Mouse (Mus musculus) olfactory bulb, adult 2 months (tissue): ENCODE results near the gene Plp2. TPM values are rescaled to one million over a fixed set of nuclear protein-coding genes. Genes with fewer than 3 reads are reported as not detected.
A peak's percentile ranks its signal among the peaks of the same experiment; 100 is the strongest.

ENCODE experiments used
- H3K27ac ChIP-seq: fragments of 200-500 bp; 2 replicates; pipeline ENCODE4 v1.5.1; 2012; ENCODE audit warnings: low read depth, low read length; ENCODE audit not compliant: insufficient read depth
- H3K4me1 ChIP-seq: fragments of 200-500 bp; 2 replicates; pipeline ENCODE4 v1.6.1; 2012; ENCODE audit warnings: low read length; ENCODE audit not compliant: control insufficient read depth, insufficient read depth
- H3K4me3 ChIP-seq: fragments of 200-500 bp; 2 replicates; pipeline ENCODE4 v1.5.1; 2012; ENCODE audit warnings: mild to moderate bottlenecking, low read depth, low read length, moderate library complexity; ENCODE audit not compliant: insufficient read depth
- CTCF ChIP-seq: fragments of 200-500 bp; IDR thresholded peaks from 2 replicates; pipeline ENCODE4 v1.5.1; 2012; ENCODE audit warnings: low read depth, mild to moderate bottlenecking, low read length, moderate library complexity; ENCODE audit not compliant: insufficient read depth
- POLR2A ChIP-seq: fragments of 200-500 bp; IDR thresholded peaks from 2 replicates; pipeline ENCODE4 v1.6.1; 2012; ENCODE audit warnings: mild to moderate bottlenecking, low read depth, low read length, moderate library complexity; ENCODE audit not compliant: insufficient read depth
- WGBS: fragments of 180-500 bp; shearing (Covaris S2); methylation state at CpG from one replicate; pipeline ENCODE4 v1.1.7; 2018; 5-methylcytosine and 5-hydroxymethylcytosine counted together
- polyA plus RNA-seq: library from polyadenylated mRNA; stranded (reverse); fragments of >200 nt; gene quantifications from 2 replicates; pipeline ENCODE4 v1.2.4, GENCODE M21; 2012; ENCODE audit warnings: low replicate concordance; ENCODE audit not compliant: missing spikeins, insufficient read depth, insufficient read length

Gene Plp2
- polyA plus RNA-seq, 1 experiment: not detected

DNA sequence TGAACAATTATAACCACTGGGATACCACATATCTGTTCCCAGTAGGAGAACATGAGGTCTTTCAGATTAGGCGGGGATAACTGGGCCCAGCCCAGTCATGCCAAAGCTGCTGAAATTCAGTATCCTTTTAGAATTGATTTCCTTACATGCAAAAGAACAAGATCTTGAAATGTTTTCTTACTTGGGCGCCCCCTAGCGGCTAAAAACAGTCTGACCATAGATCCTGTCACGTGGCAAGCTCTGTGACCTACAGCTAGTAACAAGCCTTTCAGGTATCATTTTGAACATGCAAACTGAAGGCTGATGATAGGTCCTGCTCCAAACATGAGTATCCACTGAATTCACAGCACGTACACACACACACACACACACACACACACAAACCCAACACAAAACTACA, 25.8 kb downstream of the Plp2 start:
- Histone ChIP-seq H3K4me1 (peaks cover 23% of the 10 kb centered on the region), H3K27ac (no peak overlapping the region), H3K4me3 (no peak overlapping the region)
- WGBS: 13% methylated on average over 5 of the region's 5 CpGs
- TF ChIP-seq CTCF (no peak), POLR2A (no peak)

DNA sequence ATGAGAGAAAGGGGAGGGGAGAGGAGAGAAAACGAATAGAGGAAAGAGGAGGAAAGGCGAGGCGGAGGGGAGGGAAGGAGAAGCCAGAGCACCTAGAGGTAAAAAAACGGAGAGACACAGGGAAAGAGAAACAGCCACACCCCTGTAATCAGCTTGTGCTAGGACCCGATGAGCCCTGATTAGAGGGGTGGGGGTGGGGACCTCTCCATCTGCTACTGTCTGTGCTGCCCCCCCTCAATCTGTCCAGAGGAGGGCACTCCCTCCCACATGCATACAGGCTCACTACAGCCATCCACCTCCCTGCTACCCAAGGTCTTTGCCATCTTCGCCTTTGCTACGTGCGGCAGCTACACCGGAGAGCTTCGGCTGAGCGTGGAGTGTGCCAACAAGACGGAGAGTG, 30.4 kb downstream of the Plp2 start:
- TF ChIP-seq CTCF (no peak), POLR2A (no peak)
- Histone ChIP-seq H3K4me3 (peak overlapping the region; percentile 29), H3K27ac (no peak overlapping the region), H3K4me1 (peaks cover 23% of the 10 kb centered on the region)
- WGBS: 37% methylated on average over 12 of the region's 12 CpGs

DNA sequence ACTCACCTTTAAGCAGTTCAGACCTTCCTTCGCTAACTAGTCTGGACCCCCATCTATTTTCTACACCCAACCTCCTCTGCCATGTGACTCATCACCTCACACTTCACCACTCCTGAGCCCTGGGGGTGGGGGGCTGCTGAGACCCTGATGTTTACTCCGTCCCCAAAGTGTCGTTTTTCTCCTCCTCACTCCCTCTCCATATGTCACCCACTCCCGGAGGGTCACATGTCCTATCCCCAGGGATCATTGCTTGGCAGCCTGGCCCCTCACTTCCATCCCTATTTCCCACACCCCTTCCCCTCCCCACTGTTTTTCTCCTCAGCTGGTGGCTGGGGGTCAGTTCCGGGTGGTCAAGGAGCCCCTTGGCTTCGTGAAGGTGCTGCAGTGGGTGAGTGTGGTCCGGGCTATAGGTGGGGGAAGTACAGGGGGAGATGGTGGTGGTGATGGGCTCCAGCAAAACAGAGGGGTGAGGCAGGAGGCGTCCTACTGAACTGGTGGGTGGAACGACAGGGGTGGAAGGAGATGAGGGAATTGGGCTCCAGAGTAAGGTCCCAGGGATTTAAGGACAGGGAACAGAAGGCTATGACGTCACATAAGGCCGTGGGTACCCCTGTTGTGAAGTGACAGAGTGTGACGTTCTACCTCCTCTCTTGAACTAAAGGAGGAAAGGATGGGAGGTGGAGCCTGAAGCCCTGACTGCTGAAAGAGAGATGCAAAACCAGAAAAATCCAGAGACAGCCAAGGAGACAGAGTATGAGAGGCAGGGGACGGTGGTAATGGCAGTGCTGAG, 31.5 kb downstream of the Plp2 start:
- H3K4me1 ChIP-seq: peaks cover 27% of the 10 kb centered on the region
- TF ChIP-seq CTCF (no peak), POLR2A (no peak)
- WGBS: 23% methylated on average over 13 of the region's 13 CpGs

DNA sequence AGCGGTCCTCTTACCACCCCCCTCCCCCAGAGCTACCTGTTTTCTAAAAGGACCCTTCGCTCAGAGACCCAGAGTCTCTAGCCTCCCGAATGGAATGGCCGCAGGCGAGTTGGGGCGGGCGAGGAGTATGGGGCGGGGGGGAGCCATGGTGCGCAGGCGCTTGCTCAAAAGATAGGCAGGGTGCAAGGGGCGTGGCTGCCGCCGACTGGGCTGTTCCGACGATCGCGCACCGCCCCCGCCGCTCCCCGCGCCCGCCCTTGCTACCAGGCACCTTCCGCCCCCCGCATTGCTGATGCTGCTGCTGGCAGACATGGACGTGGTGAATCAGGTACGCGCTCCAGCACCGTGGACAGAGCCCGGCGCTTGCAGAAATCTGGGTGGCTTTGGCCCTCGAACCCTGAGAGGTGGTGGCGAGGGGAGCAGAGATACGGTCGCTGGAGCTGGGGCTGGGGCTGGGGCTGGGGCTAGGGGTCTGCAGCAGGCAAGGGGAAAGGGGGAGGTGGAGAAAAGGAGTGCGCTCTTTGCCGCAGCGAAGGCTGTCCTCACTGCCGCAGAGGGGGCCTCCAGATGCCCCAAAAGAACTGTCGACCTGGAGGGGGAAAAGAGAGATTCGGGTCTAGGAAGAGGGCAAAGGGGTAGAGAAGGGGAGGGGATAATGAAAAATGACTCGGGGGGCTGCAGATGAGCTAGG, 32.6 kb downstream of the Plp2 start, which contains the start of gene Syp:
Gene Syp (plus strand): TSS at position 71 of the 691 bp plus-strand sequence.
- H3K4me1 ChIP-seq: peaks cover 25% of the 10 kb centered on the region
- WGBS: 21% methylated on average over 42 of the region's 42 CpGs
- TF ChIP-seq POLR2A (no peak; the same call in 1 of the 2 replicates), CTCF (no peak)
- peak within 1 kb of the TSS; percentile 68 for H3K4me3 ChIP-seq
- peak within 1 kb of the TSS; percentile 77; the same call in 1 of the 2 replicates for H3K27ac ChIP-seq

More for the DNA sequence above, 31.5 kb downstream of the Plp2 start:
- Histone ChIP-seq H3K4me3 (peak overlapping the region; percentile 68), H3K27ac (peak overlapping the region; percentile 77)

- H3K27ac ChIP-seq: peak overlapping the region; percentile 20
- H3K4me3 ChIP-seq: no peak overlapping the region
- WGBS: 49% methylated on average over 3 of the region's 3 CpGs
- H3K4me1 ChIP-seq: peaks cover 17% of the 10 kb centered on the region
- TF ChIP-seq POLR2A (no peak), CTCF (no peak)
These were observed 36.1 kb downstream of the Plp2 start for GRCm38 (mm10) chrX:7635101-7635500.

GRCm38 (mm10) chrX:7632560-7632959, 38.6 kb downstream of the Plp2 start:
- TF ChIP-seq POLR2A: no peak

More at GRCm38 (mm10) chrX:7632560-7632959, 38.6 kb downstream of the Plp2 start:
- Histone ChIP-seq H3K4me1 (peaks cover 12% of the 10 kb centered on the region), H3K4me3 (no peak overlapping the region), H3K27ac (no peak overlapping the region)
- WGBS: 88% methylated on average over 6 of the region's 6 CpGs

Other genes with a start within 250 kb of the Plp2 start
- not detected in 2 replicates for gene Foxp3, start 97.7 kb downstream of the Plp2 start, polyA plus RNA-seq
- gene Ppp1r3f, start 97.1 kb downstream of the Plp2 start, polyA plus RNA-seq: not detected in 2 replicates
- not detected in 2 replicates for gene Ccdc22, start 65.9 kb downstream of the Plp2 start, polyA plus RNA-seq
- gene Cacna1f, start 64.3 kb downstream of the Plp2 start, polyA plus RNA-seq: not detected in 2 replicates
- 236 and 474 TPM in 2 replicates for gene Syp, start 32.9 kb downstream of the Plp2 start, polyA plus RNA-seq
- gene Prickle3, start 14.1 kb downstream of the Plp2 start, polyA plus RNA-seq: not detected in 2 replicates
- not detected in 2 replicates for gene Magix, start 9.9 kb upstream of the Plp2 start, polyA plus RNA-seq
- gene Gpkow, start 25.7 kb upstream of the Plp2 start, polyA plus RNA-seq: not detected in 2 replicates
- gene Wdr45, start 42.9 kb upstream of the Plp2 start, polyA plus RNA-seq: not detected in 2 replicates
- not detected in 2 replicates for gene Gm45208, start 50.9 kb upstream of the Plp2 start, polyA plus RNA-seq
- not detected in 2 replicates for gene Praf2, start 57.0 kb upstream of the Plp2 start, polyA plus RNA-seq
- not detected in 2 replicates for gene Ccdc120, start 79.5 kb upstream of the Plp2 start, polyA plus RNA-seq
- not detected in 2 replicates for gene Tfe3, start 91.2 kb upstream of the Plp2 start, polyA plus RNA-seq
- gene Gripap1, start 118.4 kb upstream of the Plp2 start, polyA plus RNA-seq: 96.6 TPM in 1 of 2 replicates, not detected in the other
- not detected in 2 replicates for gene Kcnd1, start 150.9 kb upstream of the Plp2 start, polyA plus RNA-seq
- not detected in 2 replicates for gene Otud5, start 170.0 kb upstream of the Plp2 start, polyA plus RNA-seq
- gene Pim2, start 206.9 kb upstream of the Plp2 start, polyA plus RNA-seq: not detected in 2 replicates
- not detected in 2 replicates for gene Slc35a2, start 212.6 kb upstream of the Plp2 start, polyA plus RNA-seq
- gene Pqbp1, start 227.9 kb upstream of the Plp2 start, polyA plus RNA-seq: not detected in 2 replicates
- gene Timm17b, start 228.0 kb upstream of the Plp2 start, polyA plus RNA-seq: not detected in 2 replicates
- not detected in 2 replicates for gene Gm10491, start 236.4 kb upstream of the Plp2 start, polyA plus RNA-seq
- gene Gm10490, start 238.2 kb upstream of the Plp2 start, polyA plus RNA-seq: not detected in 2 replicates
- gene Pcsk1n, start 248.4 kb upstream of the Plp2 start, polyA plus RNA-seq: not detected in 2 replicates